Mouse (Mus musculus) C2C12 (cell line): ENCODE measurements around the gene Gm20903. TPM values are rescaled to one million over a fixed set of nuclear protein-coding genes. Genes with fewer than 3 reads are reported as not detected.
"Not testable (repeated sequence)": the region's sequence is repeated elsewhere in the genome, so short reads cannot be mapped to it uniquely, and the experiment has no call there.

Experiments
- H3K27me3 ChIP-seq: one replicate; pipeline ENCODE4 v1.6.1; 2011; ENCODE audit not compliant: control insufficient read depth, insufficient read depth, insufficient read length
- H3K36me3 ChIP-seq: one replicate; pipeline ENCODE4 v1.6.1; 2011; ENCODE audit not compliant: control insufficient read depth, insufficient read depth
- H3K4me3 ChIP-seq: one replicate; pipeline ENCODE4 v1.5.1; 2011; ENCODE audit warnings: mild to moderate bottlenecking, control low read depth; ENCODE audit not compliant: poor library complexity, insufficient read depth, severe bottlenecking
- H3K79me2 ChIP-seq: one replicate; pipeline ENCODE4 v1.6.1; 2011; ENCODE audit not compliant: control insufficient read depth, insufficient read depth
- H3K79me3 ChIP-seq: one replicate; pipeline ENCODE4 v1.6.1; 2011; ENCODE audit warnings: low read depth, control low read depth
- H3ac ChIP-seq: one replicate; pipeline ENCODE3; 2011; ENCODE audit warnings: low read depth; ENCODE audit not compliant: control insufficient read depth, insufficient read length
- long read RNA-seq, 2 experiments: library from polyadenylated mRNA; unstranded; transcript quantifications; one replicate each; pipeline ENCODE4 v2.0.0; 2019 to 2020
- polyA plus RNA-seq: library from polyadenylated mRNA; unstranded; fragments of >200 nt; fragmentation: generic; extraction: Trizol; gene quantifications from one replicate; pipeline ENCODE4 v1.2.1, GENCODE M21; 2012; ENCODE audit warnings: missing spikeins

Gm20903 gene
- not detected for polyA plus RNA-seq
- long read RNA-seq, experiment 1 = 0 reads
- long read RNA-seq, experiment 2 = 0 reads

DNA sequence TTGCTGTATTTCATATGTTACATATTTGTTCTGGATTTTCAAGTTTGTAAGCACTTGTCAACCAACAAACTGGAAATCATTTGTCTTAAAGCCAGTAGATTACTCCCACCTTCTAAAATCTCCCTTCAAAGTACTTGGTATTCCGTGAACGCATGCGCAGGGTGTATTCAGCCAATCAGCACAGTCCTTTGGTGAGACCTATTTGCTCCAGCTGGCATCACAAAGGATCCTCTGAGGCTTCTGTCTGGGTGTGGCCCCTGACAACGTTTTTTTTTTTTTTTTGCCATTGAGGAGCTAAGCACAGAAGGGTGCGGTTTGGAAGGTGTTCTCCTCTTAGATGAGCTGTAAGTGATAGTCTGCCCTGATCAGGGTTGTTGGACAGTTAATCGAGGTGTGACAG, at the start of gene Gm20903:
Gm20903 (plus strand) TSS at position 301 of the 400 bp plus-strand sequence.
- not testable (repeated sequence) for H3K27me3 ChIP-seq, H3ac ChIP-seq, H3K4me3 ChIP-seq, H3K79me2 ChIP-seq, H3K79me3 ChIP-seq, H3K36me3 ChIP-seq
